Mouse (Mus musculus): Measurements from ENCODE around the gene Gm20425. TPM values are rescaled to one million over a fixed set of nuclear protein-coding genes. Genes with fewer than 3 reads are reported as not detected.

Gm20425 gene
- 0.73 and 1.3 TPM in 2 replicates for polyA plus RNA-seq (2011; ENCODE audit: insufficient read depth, insufficient read length, low read depth, missing spikeins)

GRCm38 (mm10) chr9:103230151-103230951, at the start of gene Gm20425, which contains the start of gene Trf:
Gm20425 (minus strand) TSS chr9:103230307.
Trf (minus strand) TSS chr9:103230444.
- H3K9ac ChIP-seq (ENCODE audit: low read depth, poor library complexity, severe bottlenecking) = 0 out of 2 replicates have a peak within 1 kb of the TSS, but pooled peaks have one; percentile 6
- H3K36me3 ChIP-seq (ENCODE audit: control insufficient read depth, insufficient read depth, low read length, poor library complexity, severe bottlenecking) = no peaks in the 10 kb centered on the region
- H3K27ac ChIP-seq (ENCODE audit: insufficient read depth, low read length) = no peak within 1 kb of the TSS
- H3K9me3 ChIP-seq (replicated peaks; ENCODE audit: control insufficient read depth, insufficient read depth, low read length, poor library complexity, severe bottlenecking) = no peaks in the 10 kb centered on the region
- no peaks in the 10 kb centered on the region for H3K4me1 ChIP-seq (ENCODE audit: control insufficient read depth, insufficient read depth, low read length)
- H3K4me3 ChIP-seq (ENCODE audit: low read depth, low read length) = peak within 1 kb of the TSS; percentile 60
- TF ChIP-seq POLR2A (IDR thresholded peaks at IDR 0.05; ENCODE audit: insufficient read depth, low read length) = no peak
- TF ChIP-seq EP300 (IDR thresholded peaks at IDR 0.05; ENCODE audit: insufficient read depth, low read depth, low read length) = no peak
- no peak for TF ChIP-seq CTCF (IDR thresholded peaks at IDR 0.05; ENCODE audit: low read depth, low read length)
- no peaks in the 10 kb centered on the region for H3K27me3 ChIP-seq (ENCODE audit: control insufficient read depth, insufficient read depth, low read length, poor library complexity, severe bottlenecking)

- H3K9me3 ChIP-seq (replicated peaks; ENCODE audit: control insufficient read depth, insufficient read depth, low read length, poor library complexity, severe bottlenecking) = no peaks in the 10 kb centered on the region
- no peaks in the 10 kb centered on the region for H3K27me3 ChIP-seq (ENCODE audit: control insufficient read depth, insufficient read depth, low read length, poor library complexity, severe bottlenecking)
- H3K4me3 ChIP-seq (ENCODE audit: low read depth, low read length) = no peak overlapping the region
- no peak overlapping the region for H3K27ac ChIP-seq (ENCODE audit: insufficient read depth, low read length)
- no peaks in the 10 kb centered on the region for H3K36me3 ChIP-seq (ENCODE audit: control insufficient read depth, insufficient read depth, low read length, poor library complexity, severe bottlenecking)
- no peak overlapping the region for H3K9ac ChIP-seq (ENCODE audit: low read depth, poor library complexity, severe bottlenecking)
- TF ChIP-seq EP300 (IDR thresholded peaks at IDR 0.05; ENCODE audit: insufficient read depth, low read depth, low read length) = no peak
- no peak for TF ChIP-seq CTCF (IDR thresholded peaks at IDR 0.05; ENCODE audit: low read depth, low read length)
- TF ChIP-seq POLR2A (IDR thresholded peaks at IDR 0.05; ENCODE audit: insufficient read depth, low read length) = no peak
- peaks cover 3% of the 10 kb centered on the region for H3K4me1 ChIP-seq (ENCODE audit: control insufficient read depth, insufficient read depth, low read length)
These were observed 46.8 kb upstream of the Gm20425 start for GRCm38 (mm10) chr9:103276876-103277275.

- peaks cover 3% of the 10 kb centered on the region for H3K4me1 ChIP-seq (ENCODE audit: control insufficient read depth, insufficient read depth, low read length)
- no peak overlapping the region for H3K4me3 ChIP-seq (ENCODE audit: low read depth, low read length)
- no peak overlapping the region for H3K9ac ChIP-seq (ENCODE audit: low read depth, poor library complexity, severe bottlenecking)
- H3K27ac ChIP-seq (ENCODE audit: insufficient read depth, low read length) = no peak overlapping the region
- H3K9me3 ChIP-seq (replicated peaks; ENCODE audit: control insufficient read depth, insufficient read depth, low read length, poor library complexity, severe bottlenecking) = no peaks in the 10 kb centered on the region
- TF ChIP-seq POLR2A (IDR thresholded peaks at IDR 0.05; ENCODE audit: insufficient read depth, low read length) = no peak
- no peak for TF ChIP-seq EP300 (IDR thresholded peaks at IDR 0.05; ENCODE audit: insufficient read depth, low read depth, low read length)
- no peak for TF ChIP-seq CTCF (IDR thresholded peaks at IDR 0.05; ENCODE audit: low read depth, low read length)
- H3K36me3 ChIP-seq (ENCODE audit: control insufficient read depth, insufficient read depth, low read length, poor library complexity, severe bottlenecking) = no peaks in the 10 kb centered on the region
- no peaks in the 10 kb centered on the region for H3K27me3 ChIP-seq (ENCODE audit: control insufficient read depth, insufficient read depth, low read length, poor library complexity, severe bottlenecking)
These were observed 45.6 kb upstream of the Gm20425 start for GRCm38 (mm10) chr9:103275676-103276075.

- Histone ChIP-seq H3K27me3 (ENCODE audit: control insufficient read depth, insufficient read depth, low read length, poor library complexity, severe bottlenecking) (no peaks in the 10 kb centered on the region), H3K36me3 (ENCODE audit: control insufficient read depth, insufficient read depth, low read length, poor library complexity, severe bottlenecking) (no peaks in the 10 kb centered on the region), H3K27ac (ENCODE audit: insufficient read depth, low read length) (no peak overlapping the region), H3K4me1 (ENCODE audit: control insufficient read depth, insufficient read depth, low read length) (peaks cover 3% of the 10 kb centered on the region), H3K9ac (ENCODE audit: low read depth, poor library complexity, severe bottlenecking) (no peak overlapping the region), H3K4me3 (ENCODE audit: low read depth, low read length) (no peak overlapping the region), H3K9me3 (replicated peaks; ENCODE audit: control insufficient read depth, insufficient read depth, low read length, poor library complexity, severe bottlenecking) (no peaks in the 10 kb centered on the region)
- TF ChIP-seq CTCF (IDR thresholded peaks at IDR 0.05; ENCODE audit: low read depth, low read length) (no peak), POLR2A (IDR thresholded peaks at IDR 0.05; ENCODE audit: insufficient read depth, low read length) (no peak), EP300 (IDR thresholded peaks at IDR 0.05; ENCODE audit: insufficient read depth, low read depth, low read length) (no peak)
These were observed 44.7 kb upstream of the Gm20425 start for GRCm38 (mm10) chr9:103274819-103275218.

GRCm38 (mm10) chr9:103271104-103271503, 41.0 kb upstream of the Gm20425 start:
- Histone ChIP-seq H3K9me3 (replicated peaks; ENCODE audit: control insufficient read depth, insufficient read depth, low read length, poor library complexity, severe bottlenecking) (no peaks in the 10 kb centered on the region; the same call in none of the 2 replicates), H3K4me3 (ENCODE audit: low read depth, low read length) (no peak overlapping the region), H3K9ac (ENCODE audit: low read depth, poor library complexity, severe bottlenecking) (no peak overlapping the region), H3K27me3 (ENCODE audit: control insufficient read depth, insufficient read depth, low read length, poor library complexity, severe bottlenecking) (no peaks in the 10 kb centered on the region), H3K36me3 (ENCODE audit: control insufficient read depth, insufficient read depth, low read length, poor library complexity, severe bottlenecking) (no peaks in the 10 kb centered on the region), H3K27ac (ENCODE audit: insufficient read depth, low read length) (no peak overlapping the region), H3K4me1 (ENCODE audit: control insufficient read depth, insufficient read depth, low read length) (no peaks in the 10 kb centered on the region)
- TF ChIP-seq POLR2A (IDR thresholded peaks at IDR 0.05; ENCODE audit: insufficient read depth, low read length) (no peak), CTCF (IDR thresholded peaks at IDR 0.05; ENCODE audit: low read depth, low read length) (no peak), EP300 (IDR thresholded peaks at IDR 0.05; ENCODE audit: insufficient read depth, low read depth, low read length) (no peak)

GRCm38 (mm10) chr9:103265778-103266177, 35.7 kb upstream of the Gm20425 start:
- no peaks in the 10 kb centered on the region for H3K36me3 ChIP-seq (ENCODE audit: control insufficient read depth, insufficient read depth, low read length, poor library complexity, severe bottlenecking)
- H3K9ac ChIP-seq (ENCODE audit: low read depth, poor library complexity, severe bottlenecking) = no peak overlapping the region
- no peaks in the 10 kb centered on the region for H3K4me1 ChIP-seq (ENCODE audit: control insufficient read depth, insufficient read depth, low read length)
- H3K9me3 ChIP-seq (replicated peaks; ENCODE audit: control insufficient read depth, insufficient read depth, low read length, poor library complexity, severe bottlenecking) = no peaks in the 10 kb centered on the region; the same call in none of the 2 replicates
- TF ChIP-seq POLR2A (IDR thresholded peaks at IDR 0.05; ENCODE audit: insufficient read depth, low read length) (no peak), CTCF (IDR thresholded peaks at IDR 0.05; ENCODE audit: low read depth, low read length) (no peak), EP300 (IDR thresholded peaks at IDR 0.05; ENCODE audit: insufficient read depth, low read depth, low read length) (no peak)
- no peaks in the 10 kb centered on the region for H3K27me3 ChIP-seq (ENCODE audit: control insufficient read depth, insufficient read depth, low read length, poor library complexity, severe bottlenecking)
- H3K4me3 ChIP-seq (ENCODE audit: low read depth, low read length) = no peak overlapping the region
- H3K27ac ChIP-seq (ENCODE audit: insufficient read depth, low read length) = no peak overlapping the region

Data from ES-Bruce4 (cell line).